Mouse (Mus musculus) right cerebral cortex, postnatal 14 days (tissue): ENCODE results near the gene Gm20388.
"Not testable (repeated sequence)": the region's sequence is repeated elsewhere in the genome, so short reads cannot be mapped to it uniquely, and the experiment has no call there.

ENCODE experiments used
- DNase-seq: peaks from one replicate; pipeline ENCODE4 v3.0.0; 2022

The Gm20388 gene

DNA sequence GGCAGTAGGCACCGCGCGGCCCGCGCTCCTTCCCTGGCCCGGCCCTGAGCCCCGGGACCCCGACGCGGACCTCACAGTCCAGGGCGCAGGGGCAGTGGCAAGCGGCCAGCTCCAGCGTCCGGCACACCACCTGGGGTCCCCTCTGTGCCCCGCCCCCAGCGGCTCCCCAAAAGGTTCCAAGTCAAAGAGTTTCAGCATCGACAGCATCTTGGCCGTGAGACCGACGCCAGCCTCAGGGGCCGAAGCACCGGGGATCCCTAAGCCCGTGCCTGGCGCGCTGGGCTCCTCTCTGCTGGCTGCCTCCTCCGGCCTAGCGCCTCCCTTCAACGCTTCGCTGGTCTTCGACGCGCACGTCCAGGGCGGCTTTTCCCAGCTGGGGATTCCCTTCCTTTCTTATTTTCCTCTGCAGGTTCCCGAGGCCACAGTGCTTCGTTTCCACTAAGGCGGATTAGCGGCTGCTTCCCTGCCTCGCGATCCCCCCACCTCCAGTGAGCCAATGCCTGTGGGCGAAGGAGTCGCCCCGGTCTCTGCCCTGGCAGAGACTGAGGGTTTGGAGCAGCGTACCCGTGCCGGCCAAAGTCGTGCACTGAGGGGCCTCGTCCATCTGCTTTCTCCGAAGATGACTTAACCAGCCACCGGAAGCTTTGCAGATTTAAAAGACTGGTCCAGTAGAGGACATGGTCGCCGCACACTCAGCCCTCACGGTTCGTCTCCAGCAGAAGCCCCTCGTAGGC lies 1218.1 kb downstream of the Gm20388 start:
- DNase-seq = no peak

DNA sequence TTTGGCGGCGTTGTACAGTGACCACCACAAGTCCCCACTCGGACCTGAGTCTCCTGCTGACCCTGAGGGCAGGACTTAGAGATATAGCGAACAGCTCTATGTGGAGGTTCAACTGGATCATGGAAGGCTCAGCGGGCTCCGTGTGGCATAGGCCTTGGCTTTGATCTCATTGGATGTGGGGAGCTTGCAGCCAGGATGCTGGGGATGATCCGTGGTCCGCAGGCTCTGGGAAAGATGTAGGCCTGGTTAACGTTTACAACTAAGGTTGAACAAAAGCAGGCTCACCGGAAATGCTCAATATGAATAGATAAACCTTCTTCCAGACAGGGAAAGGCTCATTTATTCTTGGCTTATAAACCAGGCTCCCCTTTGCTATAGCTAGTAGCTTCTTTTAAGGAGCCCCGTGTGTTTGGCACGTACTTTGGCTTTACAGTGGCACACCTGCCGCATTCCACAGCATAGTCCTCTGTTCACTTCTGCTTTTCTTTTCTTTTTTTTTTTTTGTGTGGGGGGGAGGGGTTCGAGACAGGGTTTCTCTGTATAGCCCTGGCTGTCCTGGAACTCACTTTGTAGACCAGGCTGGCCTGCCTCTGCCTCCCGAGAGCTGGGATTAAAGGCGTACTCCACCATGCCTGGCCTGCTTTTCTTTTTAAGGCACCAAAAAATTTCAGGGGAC lies 1218.8 kb downstream of the Gm20388 start:
- no peak for DNase-seq

DNA sequence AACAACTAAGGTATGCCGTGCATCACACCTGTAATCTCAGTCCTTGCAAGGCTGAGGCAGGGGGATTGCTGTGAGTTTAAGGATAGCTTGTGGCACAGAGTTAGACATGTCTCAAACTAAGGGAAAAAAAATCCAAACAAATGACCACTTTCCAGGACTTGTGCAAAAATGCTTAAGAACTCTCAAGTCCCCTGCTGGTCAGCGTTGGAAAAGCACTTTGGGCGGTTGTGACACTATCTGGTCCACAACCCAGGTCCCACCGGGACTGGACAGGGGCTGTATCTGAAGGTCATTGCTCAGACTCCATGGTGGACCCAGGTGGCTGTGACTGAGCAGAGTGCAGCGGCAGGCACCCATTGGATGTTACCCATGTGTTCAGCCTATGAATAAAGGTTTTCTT lies 1219.9 kb downstream of the Gm20388 start:
- DNase-seq = no peak

DNA sequence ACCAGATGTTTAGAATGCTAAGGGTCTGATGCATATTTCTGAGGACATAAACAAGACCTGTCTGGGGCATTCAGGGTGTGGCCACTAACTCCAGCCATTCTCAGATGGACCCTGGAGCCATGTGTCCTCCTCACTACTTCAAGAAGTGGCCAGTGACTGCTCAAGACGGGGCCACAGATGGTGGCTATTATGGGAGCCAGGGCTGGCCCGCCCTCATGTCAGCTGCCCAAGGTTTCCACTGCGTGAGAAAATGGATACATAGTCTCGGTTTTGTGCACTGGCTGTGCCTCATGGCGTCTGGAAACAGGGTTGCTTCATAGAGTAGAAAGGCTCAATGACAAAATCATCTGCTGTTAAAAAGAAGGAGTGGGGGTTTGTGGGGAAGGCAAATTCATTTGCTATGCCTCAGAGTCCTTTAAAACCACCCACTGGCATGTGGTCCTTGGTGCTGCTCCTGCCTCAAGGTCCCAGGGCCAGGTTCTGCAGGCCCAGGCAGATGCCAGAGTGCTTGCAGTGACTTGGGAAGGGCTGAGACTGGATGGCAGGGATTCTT lies 1222.4 kb downstream of the Gm20388 start:
- DNase-seq = no peak

DNA sequence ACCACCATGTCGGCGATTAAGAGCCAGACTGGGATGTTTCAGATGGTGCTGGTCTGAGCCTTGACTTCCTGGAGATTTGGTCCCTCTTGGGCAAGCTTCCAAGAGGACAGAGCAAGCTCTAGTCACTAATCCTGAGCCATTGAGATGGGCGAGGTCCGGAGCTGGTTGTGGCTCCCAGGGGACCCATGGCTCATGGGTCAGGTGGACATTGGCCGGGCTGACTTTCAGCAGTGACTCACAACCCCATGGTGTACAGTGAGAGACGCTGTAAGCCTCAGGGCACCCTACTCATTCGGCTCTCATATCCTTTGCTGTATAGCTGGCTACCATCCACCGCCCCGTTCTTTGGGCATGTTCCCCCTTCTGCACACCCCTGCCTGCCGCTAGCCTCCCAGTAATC lies 1223.5 kb downstream of the Gm20388 start:
- DNase-seq = no peak

DNA sequence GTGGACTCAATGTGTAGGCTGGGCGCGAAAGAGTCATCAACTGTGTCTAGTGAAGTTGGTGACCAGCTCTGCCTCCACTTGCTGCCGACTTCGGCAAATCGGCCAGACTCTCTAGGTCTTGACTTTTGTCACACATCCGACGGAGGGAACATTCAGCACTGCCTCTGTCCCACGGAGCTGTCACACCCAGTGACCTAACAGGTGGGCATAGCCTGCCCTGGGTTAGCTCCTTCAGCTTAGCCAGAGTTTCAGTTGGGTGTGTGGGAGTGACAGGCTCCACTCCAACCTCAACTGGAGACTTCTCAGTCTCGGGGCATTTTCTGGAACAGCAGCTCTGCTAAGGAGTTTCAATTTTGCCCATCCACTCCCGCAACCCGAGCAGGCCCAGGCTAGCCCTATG lies 1223.9 kb downstream of the Gm20388 start:
- no peak for DNase-seq

DNA sequence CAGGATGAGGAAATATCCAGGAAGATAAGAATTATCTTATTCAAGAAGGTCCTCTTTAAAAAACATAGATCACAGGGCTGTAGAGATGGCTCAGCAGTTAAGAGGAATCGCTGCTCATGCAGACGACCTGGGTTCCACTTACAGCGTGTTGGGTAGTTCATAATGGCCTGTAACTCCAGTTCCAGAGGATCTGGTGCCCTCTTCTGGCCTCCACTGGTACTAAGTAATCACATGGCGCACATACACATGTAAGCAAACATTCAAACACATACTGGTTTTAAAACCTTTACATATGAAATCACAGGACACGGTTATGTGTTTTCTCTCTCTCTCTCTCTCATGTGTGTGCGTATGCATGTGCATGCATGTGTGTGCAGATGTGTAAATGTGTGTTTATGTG lies 1226.2 kb downstream of the Gm20388 start:
- DNase-seq = no peak

DNA sequence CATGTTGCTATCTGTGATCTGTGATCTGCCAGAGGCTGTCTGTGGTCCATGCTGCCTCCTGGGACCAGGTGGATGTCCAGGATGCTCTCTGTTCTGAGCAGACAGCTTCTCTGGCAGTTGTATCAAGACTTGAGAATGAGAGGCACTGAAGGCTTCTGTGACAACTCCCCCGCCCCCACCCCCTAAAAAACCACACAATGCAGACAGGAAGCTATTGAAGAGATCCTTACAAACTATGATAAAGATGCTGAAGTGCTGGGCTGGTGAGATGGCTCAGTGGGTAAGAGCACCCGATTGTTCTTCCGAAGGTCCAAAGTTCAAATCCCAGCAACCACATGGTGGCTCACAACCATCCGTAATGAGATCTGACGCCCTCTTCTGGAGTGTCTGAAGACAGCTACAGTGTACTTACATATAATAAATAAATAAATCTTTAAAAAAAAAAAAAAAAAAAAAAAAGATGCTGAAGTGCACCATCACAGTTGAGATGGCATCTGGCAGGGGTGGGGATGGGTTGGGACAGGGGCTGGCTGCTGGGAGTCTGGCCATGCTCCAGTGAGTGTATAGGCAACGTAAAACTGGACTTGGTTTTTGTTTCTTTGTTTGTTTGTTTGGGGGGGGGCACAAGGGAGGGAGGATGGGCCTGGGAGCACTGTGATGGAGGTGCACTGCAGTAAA lies 1235.0 kb downstream of the Gm20388 start:
- not testable (repeated sequence) for DNase-seq

DNA sequence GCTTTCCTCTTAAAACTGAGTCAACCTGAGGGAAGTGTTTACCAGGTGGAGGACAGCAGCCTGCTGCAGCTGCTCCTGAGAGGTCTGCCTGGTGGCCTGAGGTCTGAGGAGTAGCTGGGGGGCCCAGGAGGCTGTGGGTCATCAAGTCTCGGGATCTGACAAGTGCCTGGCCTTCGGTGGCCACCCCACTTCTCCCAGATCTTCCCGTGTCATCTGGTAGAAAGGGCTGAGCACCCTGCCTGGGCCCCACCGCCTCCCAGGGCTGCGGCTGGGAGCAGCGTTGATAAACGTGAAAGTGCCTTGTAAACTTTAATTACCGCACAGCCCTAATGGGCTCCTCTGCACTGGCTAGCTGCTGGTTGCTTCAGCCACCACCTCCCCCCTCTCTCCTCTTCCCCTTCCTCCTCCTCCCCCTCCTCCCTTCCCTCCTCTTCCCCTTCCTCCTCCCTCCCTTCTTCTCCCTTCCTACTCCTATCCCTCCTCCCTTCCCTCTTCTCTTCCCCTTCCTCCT lies 1238.0 kb downstream of the Gm20388 start:
- no peak for DNase-seq

DNA sequence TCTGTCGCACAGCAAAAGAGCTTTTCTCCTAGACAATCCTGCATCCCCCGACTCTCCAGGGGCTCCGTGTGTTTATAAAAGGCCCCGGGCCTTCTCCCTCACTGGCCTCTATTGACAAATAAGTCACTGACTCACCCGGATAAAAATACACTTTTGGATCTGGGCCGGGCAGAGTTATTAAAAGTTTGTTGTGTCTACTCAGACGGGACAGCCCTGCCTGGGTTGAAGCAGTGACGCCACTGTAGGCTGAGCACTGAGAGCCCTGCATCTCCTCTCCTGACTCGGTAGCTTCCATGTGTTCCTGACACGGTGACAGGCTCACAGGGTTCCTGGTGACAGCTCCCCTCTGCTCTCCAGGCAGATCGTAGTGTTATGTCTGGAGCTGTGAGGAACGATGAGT lies 1241.8 kb downstream of the Gm20388 start:
- DNase-seq = no peak

DNA sequence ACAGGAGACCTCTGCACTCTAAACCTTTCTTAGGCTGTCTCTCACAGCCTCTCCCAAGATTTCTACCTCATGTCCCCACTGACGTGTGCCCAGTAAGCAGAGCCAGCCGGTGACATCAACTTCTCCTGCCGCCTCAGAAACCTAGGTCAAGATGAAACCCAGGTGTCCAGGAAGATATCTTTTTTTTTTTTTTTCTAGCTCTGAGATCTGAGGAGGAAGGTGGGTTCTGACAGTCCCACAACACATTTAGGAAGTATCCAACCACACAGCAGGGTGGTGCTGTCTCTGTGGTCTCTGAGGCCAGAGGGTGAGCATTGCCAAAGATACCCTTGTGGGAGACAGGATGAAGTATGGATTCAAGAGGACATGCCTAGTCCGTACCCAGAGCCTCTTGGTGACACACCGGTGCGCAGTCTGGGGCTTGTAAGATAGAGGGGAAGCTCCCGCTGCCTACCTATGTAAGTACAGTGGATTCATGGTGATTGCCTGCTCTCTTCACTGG lies 1246.4 kb downstream of the Gm20388 start:
- no peak for DNase-seq

DNA sequence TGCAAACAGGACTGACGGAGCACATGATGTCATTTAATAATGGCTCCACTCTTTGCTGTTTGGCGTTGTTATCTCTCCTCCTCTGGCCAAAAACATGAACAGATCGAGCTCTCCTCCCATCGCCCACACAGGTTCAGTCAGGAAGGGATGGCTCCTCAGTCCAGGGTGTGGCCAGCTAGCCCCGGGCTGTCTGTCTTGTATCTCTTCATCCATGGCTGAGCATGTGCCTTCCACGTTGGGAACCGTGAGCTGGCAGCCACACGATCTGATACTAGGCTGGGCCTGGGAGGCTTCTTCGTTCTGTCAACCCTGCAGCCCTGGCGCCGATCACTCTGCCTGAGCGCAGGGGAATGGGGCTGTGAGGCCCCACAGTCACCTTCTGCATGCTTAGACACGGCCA lies 1248.2 kb downstream of the Gm20388 start:
- no peak for DNase-seq

DNA sequence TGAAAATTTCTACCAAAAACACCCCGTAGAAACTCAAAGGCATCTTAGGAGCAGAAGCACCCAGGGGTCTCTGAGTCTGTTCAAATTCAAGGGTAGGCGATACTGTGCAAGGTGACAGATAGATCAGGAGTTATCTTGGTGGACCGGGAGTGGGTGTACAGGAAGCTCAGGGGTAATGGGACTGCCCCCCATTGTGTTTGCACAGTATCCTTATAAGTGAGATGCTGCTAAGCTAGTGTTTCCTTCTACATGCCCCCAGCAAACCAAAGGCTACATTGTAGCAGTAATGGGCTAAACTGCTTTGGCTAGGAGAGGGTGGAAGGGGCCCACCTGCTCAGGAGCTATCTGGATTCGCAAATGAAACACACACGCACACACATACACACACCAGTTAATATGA lies 1250.8 kb downstream of the Gm20388 start:
- DNase-seq = no peak

DNA sequence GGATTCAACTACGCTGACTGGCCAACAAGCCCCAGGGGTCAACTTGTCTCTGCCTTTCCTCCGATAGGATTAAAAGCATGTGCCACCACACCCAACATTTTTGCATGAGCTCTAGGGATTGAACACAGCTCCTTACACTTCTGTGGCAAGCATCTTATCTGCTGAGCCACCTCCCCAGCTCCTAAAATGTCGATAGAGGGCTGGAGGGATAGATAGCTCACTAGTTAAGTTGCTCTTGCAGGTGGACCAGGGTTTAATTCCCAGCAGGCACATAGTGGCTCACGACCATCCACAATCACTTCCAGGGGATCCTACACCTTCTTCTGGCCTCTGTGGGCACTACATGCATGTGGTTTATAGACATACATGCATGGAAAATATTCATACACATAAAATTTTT lies 1251.8 kb downstream of the Gm20388 start:
- DNase-seq = no peak

DNA sequence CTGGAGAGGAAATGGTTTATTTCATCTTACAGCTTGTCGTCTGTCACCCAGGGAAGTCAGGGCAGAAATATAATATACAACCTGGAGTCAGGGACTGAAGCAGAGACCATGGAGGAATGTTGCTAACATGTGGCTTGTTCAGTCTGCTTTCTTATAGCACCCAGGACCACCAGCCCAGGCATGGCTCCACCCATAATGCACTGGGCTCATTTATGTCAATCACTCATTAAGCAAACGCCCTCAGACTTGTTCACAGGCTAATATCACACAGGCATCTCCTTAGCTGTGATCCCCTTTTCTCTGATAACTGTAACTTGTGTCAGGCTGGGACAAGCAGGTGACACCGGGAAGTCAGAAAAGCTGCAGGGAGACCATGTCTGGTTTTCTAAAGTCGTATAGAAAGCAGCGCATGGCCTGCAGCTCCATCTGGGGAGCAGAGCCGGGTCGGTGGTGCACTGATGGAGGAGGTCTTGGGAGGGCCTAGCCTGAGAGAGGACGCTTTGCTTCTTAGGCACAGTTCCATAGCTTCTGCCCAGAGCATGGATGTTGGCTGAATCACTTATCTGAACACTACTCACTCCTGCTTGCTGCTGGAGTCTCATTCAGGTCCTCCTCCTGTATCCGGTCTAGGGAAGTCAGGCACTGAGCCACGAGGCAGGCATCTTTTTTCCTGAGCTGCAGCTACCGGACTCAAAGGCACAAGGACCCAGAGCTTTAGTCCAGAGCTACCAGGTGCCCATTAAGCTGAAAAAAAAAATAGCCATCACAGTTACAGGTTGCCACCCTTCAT lies 1252.5 kb downstream of the Gm20388 start:
- no peak for DNase-seq

DNA sequence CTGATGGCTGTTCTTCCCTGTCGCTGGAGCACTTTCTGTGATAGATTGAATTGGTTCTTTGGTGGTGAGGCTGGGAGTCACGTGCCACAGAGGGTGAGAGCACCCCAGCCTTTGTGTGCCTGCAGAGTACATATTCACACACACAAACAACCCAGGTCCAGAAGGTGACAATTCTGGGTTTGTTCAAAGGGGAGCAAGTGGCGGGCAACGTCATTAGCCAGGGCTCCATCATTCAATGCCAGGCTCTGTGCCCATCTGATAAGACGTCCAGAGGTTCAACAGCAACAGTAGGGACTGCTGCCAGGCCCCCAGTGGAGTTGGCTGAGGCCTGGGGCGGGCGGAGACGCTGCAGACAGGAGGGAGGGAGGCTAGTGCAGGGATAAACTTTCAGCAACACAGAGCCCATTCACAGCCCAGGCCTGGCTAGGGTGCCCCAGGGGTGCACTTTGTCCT lies 1253.4 kb downstream of the Gm20388 start:
- DNase-seq = no peak

DNA sequence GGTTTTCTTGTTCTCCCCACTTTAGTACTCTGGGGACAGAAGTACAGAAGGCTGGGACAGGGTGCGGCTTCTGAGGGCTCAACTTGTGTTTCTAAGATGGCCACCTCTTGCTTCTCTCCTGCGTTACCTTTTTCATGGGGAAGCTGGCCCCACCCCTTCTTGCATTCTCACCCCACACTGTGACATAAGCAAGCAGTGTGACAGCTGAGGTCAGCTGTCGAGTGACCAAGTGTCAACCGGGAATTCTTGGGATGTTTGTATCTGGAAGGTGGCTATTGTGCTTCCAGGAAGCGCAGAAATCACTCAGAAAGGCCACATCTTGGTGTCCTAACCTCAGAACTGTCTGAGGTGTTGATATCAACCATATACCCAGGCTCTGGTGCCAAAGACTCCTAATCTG lies 1257.4 kb downstream of the Gm20388 start:
- DNase-seq = no peak

DNA sequence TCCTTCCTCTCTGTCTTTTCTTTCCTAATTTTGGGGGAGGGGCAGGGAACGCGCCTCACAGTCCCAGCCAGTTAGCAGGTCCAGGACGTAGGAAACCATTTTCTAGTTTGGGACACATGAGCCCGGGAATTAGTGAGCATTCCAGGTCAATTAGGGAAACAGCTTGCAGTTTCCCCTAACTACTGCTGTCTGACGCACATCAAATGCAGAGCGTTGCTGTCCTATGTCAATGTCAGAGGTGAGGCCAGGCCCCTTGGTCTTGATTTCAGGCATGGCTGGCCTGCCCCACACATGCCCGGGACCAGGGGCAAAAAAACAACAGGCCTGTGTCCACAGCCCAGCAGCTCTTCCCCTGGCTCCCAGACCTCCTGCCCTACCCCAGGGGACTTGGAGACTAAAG lies 1259.5 kb downstream of the Gm20388 start:
- no peak for DNase-seq

DNA sequence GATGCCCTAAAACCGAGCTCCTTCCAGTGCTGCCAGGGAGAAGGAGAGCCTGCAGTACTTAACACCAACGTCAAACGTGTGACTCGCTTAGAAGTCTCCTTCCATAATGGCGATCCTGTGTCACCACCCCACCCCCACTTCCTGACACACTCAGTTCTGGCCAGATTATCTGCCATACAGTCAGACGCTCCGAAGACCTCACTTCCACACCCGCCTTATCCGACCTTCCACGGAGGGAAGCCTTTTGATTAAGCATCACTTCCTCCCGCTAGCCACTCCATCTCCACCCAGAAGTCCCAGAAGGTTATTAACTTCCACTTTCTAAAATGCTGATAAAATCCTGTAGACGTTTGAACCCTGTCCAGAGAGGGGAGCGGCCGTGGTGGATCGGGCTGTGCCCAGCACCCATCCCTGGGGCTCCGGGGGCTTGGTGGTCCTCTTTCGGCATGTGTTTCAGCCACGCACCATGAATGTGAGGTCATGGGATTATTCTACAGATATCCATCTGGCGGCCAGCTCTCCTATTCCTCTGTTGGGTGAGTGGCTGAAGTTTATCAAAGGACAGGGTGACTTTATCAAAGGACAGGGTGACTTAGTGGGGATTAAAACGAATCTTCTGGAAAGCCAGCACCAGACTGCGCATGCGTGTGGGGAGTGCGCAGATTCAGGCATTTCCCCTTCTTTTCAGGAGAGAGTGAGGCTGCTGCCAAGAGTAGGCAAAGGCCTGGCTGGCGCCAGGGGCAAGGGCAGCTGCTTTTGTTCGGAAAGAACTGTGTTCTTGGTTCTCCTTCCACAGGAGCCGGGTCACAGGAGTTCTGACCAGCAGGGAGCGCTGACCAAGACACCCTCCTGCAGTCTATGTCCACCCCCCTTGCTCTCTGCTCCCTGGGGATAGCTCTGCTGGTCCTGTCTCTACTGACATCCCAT lies 1260.2 kb downstream of the Gm20388 start:
- DNase-seq = no peak

DNA sequence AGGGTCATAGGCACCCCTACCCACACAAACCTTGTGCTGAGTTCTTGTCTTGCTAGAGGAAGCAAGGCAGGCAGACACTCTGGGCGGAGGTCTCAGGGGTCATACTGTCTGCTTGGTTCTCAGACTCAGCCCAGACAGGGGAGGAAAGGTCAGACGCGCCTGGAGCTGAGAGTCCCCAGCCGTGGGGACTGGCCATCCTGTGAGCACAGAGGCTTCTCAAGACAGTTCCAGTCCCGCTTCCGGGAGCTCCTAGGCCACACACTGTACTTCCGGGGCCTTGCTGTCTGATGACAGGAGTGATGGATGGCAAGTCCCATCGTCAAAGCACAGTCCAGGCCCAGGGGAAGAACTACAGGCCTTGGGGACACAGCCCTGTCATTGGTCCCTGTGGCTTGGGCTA lies 1261.9 kb downstream of the Gm20388 start:
- DNase-seq = no peak

DNA sequence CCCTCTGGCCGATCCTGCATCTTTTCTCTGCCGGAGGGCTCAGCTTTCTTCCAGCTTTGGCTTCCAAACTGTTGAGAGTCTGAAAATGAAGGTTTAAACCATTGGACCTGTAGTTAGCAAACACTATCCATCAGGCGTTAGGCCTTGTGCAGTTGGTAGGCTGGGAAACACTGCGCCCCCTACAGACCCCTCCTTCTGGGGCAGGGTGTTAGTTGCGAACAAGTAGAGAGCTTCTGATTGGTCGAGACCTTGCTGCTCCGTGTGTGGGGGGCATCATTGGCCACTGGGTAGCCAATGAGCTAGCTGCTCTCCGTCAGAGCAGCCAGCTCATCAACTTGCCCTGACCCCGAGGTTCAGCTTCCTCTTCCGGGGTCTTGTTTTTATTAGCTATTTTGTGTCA lies 1263.5 kb downstream of the Gm20388 start:
- no peak for DNase-seq
